Mouse (Mus musculus): ENCODE measurements around the gene Dact2. TPM values are rescaled to one million over a fixed set of nuclear protein-coding genes. Genes with fewer than 3 reads are reported as not detected.

Gene Dact2
- total RNA-seq, 2 experiments from 2014 or later: 2.5 to 2.8 TPM

DNA sequence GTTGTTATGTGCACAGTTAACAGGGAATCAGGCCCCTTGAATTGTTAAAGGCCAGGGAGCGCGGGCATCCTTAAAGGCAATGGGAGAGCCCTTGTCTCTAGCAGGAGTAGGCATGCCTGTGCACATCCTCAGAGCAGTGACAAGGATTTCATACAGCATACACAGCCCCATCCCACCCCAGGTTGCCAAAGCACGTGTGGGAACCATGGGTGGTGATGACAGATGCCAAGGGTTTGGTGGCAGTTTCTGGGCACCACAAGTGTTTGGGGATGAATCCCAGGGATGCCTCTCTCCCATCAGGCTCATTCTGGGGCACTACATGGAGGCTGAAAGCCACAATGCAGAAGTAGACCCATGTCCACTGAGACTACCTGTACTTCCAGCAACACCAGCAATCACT lies 29.7 kb downstream of the Dact2 start:
- no peak for DNase-seq

DNA sequence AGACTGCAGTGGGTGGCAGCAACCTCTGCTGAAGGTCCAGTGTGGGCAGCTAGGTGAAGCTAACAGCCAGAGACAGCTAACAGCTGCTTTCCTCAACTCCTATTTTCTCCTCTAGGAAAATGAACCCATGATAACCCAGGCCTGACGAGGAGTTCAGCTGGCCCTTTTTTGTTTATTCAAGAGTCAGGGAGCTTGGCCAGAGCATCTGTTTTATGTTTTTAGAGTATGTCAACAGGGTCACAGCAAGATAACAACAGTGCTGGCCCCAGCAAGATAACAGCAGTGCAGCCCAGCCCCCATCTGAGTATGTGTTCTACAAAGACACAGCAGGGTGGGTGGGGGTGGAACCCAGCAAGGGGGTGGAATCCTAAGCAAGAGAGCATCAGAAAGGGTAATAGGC lies 30.6 kb downstream of the Dact2 start:
- no peak for DNase-seq

DNA sequence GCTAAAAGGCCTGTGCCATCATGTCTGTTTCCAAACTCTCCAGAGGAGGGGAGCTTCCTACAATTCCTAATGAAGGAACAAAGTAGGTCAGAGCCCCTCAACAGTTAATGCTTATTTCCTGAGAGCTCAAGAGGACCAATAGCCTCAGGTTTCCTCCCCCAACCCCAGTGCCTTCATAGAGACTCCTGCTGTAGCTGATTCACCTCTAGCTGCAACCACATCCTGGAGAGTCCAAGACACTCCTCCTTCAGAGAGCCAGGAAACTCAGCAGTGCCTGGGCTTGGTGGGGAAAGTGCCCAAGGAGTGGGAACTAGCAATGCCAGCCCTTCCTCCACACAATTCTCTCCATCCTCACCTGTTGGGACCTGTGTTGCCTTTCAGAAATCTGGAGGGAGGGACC lies 31.4 kb downstream of the Dact2 start:
- DNase-seq: no peak

- no peak for DNase-seq
Observed at GRCm38 (mm10) chr17:14172184-14172583, 31.9 kb downstream of the Dact2 start.

DNA sequence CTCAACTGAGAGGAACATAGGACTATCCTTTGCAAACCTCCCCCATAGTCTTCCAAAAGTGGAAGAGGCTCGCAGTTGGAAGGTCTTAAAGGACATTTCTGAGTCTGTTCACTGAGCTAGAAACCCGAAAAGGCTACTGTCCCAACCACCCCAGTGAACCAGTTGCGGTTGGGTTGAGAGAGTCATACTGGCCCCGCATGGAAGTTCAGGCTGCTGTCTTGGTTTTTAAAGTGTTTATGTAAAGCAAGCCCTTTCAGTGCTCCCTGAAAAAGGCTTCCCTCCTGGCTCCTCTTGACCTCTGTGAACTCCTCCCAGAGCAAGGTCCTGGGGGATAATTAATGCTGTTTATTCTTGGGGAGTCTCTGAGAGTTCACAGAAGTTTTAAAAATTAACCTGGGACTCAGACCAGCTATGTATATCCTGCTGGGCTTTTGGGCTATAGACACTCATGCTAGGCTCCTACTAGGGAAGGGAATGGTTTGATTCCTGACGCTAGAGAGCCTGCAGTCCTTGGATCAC lies 33.1 kb downstream of the Dact2 start:
- no peak for DNase-seq

GRCm38 (mm10) chr17:14169431-14169830 lies 34.7 kb downstream of the Dact2 start:
- DNase-seq: no peak

- peak; percentile 28 for DNase-seq
Observed at GRCm38 (mm10) chr17:14167594-14167993, 36.5 kb downstream of the Dact2 start.

GRCm38 (mm10) chr17:14166746-14167432 lies 37.2 kb downstream of the Dact2 start:
- DNase-seq: no peak

GRCm38 (mm10) chr17:14165934-14166610 lies 38.0 kb downstream of the Dact2 start:
- DNase-seq: no peak

DNA sequence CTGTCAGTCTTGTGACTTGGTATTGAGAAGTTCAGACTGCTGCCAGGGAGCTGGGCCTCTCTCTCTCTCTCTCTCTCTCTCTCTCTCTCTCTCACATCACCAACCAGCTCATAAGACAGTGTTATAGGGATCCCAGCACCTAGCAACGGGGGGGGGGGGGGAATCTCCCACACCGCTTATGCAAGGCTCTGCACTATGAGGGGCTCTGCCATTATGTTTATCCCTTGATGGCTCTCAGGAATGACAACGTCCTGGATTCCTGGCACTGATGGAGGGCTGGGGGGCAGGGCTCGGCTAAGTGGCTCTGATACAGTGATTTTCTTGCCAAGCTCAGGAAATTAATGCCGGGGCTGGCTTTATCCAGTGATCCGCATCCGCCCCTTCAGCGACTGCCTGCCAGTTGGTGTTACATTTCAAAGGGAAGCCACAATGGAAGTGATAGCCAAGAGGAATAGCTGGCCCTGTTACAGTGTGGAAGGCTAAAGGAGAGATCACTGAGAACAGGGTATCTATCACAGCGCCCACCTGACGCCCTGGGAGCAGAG lies 38.7 kb downstream of the Dact2 start:
- DNase-seq: peak; percentile 17

- no peak for DNase-seq
Observed at GRCm38 (mm10) chr17:14160846-14161245, 43.3 kb downstream of the Dact2 start.

DNA sequence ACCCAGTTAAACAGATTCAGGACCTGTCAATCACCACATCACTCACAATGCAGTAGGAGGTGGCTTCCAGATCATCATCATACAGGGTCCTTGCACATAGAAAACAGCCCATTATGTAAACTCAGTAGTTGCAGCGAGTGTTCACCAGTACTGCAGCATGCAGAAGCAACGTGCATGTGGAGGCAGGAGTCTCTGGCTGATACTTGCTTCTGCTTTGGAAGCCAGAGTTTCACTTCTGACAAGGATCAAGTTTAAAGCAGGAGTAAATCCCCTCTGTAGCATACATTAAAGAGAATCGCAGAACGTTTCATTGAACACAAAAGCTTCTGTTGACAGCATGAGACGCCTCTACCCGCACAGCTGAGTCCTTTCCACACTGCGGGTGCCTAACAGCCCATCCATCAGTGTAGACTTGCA lies 46.3 kb downstream of the Dact2 start:
- DNase-seq: no peak

Other genes starting within 250 kb of the Dact2 start
- gene Gm7356, start 200.6 kb downstream of the Dact2 start, total RNA-seq (2021): not detected
- gene Gm7358, start 144.8 kb downstream of the Dact2 start, total RNA-seq (2021): not detected
- gene Smoc2, start 75.2 kb upstream of the Dact2 start, total RNA-seq (2021): 10 to 100 TPM; 31.8 to 39.5 TPM

All from adrenal gland, postnatal 10 days (tissue).